Mouse (Mus musculus): ENCODE measurements around the gene Adamts18.

- TF ChIP-seq POLR2A (IDR thresholded peaks at IDR 0.05; ENCODE audit: borderline replicate concordance, low read depth, low read length) (no peak), CTCF (IDR thresholded peaks at IDR 0.05; ENCODE audit: low read depth, low read length) (no peak)
Observed at GRCm38 (mm10) chr8:113666714-113667432, 181.7 kb downstream of the Adamts18 start.

Measured in bone marrow macrophage, adult 2 months (primary cell).